Mouse (Mus musculus) kidney, adult 11 months (tissue): ENCODE data around the gene Exosc6.
"Not testable (repeated sequence)": the region's sequence is repeated elsewhere in the genome, so short reads cannot be mapped to it uniquely, and the experiment has no call there.

Experiments
- DNase-seq: peaks from one replicate; pipeline ENCODE4 v3.0.0; 2022

The Exosc6 gene

DNA sequence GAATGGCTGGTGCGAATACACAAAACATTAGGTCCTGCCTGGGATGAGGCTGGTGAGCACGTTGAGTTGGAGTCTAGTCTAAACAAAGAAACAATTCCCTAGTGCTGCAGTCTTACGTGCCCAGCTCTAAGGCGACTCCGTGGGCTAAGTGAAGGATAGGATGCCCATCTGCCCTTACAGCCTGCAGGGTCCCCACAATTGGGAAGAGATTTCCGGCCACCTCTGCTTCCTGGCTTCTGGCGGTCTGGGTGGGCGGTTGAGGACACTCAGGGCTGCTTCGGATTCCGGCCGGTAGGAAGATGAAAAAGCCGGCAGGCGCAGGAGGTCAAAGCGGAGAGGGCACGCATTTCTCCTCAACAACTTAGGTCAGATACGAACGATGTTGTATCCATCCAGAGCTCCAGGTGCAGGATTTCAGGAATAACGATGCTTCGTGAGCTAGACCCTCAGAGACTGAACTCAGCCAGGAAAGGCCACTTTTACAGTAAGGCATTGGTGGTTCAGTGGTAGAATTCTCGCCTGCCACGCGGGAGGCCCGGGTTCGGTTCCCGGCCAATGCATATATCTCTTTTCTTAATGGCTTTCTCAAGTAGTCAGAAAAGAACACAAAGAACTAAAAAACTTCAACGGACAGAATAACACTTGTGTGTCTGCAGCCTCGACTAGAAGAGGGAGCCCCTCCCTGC lies 6.1 kb downstream of the Exosc6 start:
- peak; percentile 74 for DNase-seq

DNA sequence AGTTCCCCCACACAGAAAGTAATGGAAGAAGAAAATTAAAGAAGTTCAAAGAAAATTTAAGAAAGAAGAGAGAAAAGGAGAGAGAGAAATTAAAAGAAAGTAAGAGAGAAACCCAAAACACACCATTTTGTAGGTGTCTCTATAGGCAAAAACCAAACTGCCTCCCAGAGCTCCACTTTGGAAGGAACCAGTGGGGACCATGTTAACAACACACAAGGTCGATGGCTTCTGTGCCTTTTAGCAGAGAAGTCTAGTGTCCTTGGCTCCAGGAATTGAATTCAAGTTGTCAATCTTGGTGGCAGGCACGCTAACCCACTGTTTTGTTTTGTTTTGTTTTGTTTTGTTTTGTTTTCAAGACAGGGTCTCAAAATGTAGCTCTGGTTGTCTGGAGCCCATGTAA lies 6.8 kb downstream of the Exosc6 start:
- DNase-seq, result no peak

DNA sequence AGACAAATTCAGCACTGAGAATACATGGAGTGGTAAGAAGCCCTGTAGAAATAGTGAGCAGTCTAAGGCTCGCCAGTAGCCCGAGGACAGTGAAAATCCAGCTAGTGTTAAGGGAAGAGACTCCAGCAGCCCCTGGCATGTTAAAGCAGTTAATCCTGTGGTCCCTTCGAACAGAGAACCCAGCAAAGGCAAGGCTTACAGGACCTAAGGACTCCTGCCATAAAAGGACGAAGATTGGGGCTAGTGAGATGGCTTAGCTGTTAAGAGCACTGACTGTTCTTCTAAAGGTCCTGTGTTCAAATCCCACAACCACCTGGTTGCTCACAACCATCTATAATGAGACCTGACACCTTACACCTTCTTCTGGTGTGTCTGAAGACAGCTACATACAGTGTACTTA lies 10.2 kb downstream of the Exosc6 start:
- no peak for DNase-seq

DNA sequence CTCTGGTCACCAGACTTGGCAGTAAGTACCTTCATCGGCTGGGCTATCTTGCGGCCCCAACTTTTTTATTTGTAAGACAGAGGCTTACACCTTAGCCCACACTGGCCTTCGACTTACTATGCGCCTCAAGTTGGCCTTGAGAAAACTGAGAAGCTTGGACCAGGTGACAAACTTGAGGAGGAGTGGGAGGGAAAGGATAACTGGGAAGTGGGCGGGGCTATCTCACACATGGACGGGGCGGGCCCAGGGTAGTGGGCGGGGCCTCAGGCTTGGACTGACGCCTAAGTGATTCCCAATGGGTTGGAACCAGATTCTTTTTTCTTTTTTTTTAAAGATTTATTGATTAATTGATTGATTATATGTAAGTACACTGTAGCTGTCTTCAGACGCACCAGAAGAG lies 11.3 kb downstream of the Exosc6 start:
- DNase-seq, result no peak

DNA sequence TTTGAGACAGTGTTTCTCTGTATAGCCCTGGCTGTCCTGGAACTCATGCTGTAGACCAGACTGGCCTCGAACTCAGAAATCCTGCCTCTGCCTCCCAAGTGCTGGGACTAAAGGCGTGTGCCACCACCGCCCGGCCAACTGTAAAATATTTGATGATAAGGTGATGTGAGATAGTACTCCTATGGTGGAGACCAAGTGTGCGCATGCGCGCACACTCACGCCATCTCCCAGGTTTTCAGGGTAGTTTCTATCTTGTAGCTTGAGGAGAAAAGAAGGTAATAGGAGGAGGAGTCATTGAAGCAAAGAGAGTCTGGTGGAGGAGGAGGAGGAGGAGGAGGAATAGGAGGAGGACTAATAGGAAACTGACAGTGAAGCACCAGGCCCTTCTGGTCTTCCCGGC lies 12.5 kb downstream of the Exosc6 start:
- DNase-seq, result not testable (repeated sequence)

DNA sequence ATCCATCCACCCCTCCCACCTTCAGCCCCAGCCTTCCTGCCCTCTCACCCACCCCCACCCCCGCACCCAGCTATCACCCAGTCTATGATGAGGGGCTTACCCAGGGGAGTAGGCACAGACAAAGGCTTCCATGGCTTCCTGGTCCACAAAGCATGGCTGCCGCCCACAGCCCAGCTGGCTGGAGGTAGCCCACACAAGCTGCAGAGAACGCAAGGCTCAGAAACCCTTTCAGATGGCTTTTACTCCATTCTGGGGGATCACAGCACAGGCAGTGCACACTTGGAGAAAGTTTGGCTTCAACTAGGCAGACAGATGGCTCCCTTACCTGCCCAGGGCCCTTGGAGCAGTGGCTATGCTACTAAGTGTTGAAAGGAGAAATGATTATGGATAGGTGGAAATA lies 19.8 kb downstream of the Exosc6 start:
- DNase-seq, result no peak

DNA sequence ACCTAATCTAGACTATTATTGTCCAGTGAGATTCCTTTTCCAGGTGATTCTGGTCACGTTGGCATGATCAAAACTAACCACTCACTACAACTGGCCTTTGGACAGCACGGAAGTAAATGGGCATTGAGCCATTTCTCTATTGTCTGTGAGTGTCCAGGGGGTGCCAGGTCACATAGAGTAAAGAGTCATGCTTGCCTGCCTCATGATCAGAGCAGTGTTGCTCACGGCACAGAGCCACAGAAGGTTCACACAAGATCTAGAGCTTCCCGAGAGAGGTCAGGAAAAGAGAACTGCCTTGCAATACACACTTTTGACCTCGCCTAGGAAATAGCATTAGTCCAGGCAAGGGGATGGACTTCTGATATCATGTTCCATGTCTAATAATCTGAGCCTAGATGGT lies 23.3 kb downstream of the Exosc6 start:
- peak; percentile 41 for DNase-seq

DNA sequence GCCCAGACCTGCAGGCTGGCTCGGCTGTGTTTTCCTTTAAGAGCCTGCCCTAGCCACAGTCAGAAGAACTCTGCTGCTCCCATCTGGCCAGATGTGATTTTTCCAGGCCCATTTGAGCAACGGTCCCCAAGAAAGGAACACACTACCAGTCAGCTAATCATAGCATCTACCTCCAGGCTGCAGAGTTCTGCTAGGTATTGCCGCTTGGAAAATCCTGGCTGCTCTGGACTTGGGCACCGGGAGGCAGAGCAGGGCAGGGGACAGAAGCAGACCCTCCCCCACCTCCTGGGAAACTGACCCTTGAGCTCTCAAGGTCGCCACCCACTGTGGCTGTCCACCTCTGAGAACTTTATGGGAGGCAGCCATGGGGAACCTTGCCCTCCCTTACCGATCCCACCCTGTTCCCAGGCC lies 23.7 kb downstream of the Exosc6 start:
- DNase-seq, result peak; percentile 54

DNA sequence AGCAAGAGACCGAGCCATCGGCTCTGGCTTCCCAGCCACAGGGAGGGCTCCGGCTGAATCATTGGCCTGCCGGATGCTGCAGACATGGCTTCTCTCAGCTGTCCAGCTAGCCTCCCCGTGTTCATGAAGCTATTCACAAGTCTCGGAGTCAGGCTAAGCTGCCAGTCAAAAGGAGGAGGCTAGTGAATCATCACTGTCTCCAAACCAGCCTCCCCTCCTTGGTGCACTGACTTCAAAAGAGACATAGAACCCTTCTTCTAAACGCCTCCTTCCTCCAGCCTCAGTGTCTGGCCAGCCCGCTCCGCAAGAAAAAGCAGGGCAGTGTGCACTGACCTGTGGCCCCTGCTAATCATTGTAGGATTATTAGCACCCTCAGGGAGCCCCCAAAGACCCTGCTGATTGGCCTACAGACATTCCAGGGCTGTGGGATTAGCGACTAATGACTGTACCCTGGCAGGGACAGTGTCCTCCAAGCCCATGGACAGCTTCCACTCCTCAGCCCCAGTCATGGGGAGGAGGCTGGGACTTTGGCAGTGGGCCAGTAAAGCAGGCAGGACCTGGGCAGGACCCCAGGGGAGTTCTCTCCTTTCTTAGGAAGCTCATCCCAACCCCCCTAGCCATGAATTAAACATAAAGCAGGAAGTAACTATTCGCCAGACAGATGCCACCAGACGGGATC lies 25.6 kb downstream of the Exosc6 start:
- no peak for DNase-seq

DNA sequence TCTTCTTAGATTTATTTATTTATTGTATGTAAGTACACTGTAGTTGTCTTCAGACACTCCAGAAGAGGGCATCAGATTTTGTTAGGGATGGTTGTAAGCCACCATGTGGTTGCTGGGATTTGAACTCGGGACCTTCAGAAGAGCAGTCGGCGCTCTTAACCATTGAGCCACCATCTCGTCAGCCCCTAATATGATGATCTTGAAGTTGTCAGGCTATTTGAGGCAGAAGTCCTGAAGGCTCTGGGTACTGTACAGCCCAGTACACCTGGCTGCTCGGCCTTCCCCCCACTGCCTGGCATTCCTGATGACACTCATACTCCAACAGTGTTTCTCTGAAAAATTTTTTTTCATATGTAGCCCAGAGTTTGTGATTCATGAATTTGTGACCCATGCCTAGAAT lies 27.8 kb downstream of the Exosc6 start:
- not testable (repeated sequence) for DNase-seq

DNA sequence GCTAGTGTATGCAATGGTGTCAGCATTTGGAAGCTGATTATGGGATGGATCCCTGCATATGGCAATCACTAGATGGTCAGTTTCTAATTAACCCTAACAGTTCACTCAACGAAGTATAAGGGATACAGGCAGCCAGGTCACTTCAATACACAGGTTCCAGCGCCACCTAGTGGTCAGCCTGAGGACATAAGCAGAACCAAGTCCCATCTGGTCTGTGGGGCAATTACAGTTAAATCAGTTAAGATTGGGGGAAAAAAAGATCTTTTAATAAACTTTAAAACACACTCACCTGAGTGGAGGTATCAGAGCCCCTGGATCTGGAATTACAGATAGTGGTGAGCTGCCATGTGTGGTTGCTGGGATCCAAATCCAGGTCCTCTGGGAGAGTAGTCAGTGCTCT lies 34.0 kb downstream of the Exosc6 start:
- peak; percentile 40 for DNase-seq

DNA sequence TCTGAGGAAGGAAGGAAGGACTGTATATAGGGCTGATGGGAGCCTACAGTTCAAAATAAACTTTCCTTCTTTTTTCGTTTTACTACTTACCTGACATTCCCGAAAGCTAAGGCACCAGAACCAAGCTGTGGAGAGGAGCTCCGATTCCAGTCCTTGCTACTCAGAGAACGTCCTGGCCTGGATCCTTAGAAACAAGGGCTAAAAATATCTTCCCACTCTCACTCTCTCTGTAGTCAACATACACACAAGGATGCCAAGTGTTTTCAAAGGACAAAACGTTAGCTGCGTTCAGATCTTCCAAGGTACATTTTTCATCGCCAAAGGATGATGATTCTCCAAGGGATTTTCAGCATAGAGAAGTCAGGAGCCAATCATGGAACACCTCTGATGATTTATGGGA lies 35.6 kb downstream of the Exosc6 start:
- no peak for DNase-seq

DNA sequence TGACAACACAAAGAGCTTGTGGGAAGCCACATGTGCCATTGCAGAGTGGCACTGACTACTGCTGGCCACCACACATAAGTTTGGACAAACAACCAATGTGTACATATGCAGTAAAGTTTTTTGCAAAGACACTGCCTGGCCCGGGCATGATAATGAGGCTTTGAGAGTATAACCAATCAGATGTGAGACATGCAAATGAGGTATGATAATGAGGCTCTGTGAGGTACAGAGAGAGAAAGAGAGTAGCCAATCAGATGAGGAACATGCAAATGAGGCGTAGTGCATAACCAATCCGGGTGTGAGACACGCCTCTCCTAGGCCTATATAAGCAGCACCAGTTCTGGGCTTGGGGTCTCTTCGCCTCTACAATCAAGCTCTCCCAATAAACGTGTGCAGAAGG lies 36.2 kb downstream of the Exosc6 start, which contains the start of gene Clec18a:
Gene Clec18a (minus strand): TSS at position 101 of the 400 bp plus-strand sequence.
- not testable (repeated sequence) for DNase-seq

DNA sequence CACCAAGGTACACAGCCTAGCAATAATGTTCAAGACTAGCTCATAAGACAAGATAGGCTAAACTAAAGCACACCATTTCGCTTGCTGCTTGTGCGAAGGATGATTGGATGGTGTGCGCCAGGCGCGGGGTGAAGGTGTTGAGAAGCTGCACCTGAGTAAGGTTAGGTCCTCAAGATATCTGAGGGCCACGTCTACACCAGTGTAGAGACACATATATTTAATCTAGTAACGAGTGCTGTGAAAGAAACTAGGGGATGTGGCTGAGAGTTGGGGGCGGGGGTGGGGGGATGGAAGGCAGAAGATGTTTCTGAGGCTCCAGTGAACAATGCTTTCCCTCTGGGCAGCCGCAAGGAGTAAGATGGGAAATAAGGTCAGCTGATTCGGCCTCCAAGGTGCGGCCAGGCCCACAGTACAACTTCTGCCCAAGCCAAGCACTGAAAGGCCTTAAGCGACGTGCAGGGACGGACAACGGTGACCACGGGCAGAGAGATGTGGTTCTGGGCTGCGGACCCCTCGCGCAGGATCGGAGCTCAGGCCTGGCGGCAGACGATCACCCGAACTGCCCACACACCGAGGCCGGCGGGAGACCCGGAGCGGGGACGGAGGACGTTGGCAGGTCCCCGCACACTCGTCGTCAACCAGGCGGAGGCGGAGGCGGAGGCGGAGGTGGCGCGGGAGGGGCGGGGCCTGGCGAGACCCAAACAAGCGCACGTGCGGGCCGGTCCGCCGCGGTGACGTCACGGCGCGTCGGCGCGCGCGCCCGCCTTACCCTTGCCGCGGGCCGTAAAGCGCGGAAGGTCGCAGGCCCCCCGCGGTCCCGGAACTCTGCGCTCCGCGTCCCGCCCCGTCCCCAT lies 38.0 kb downstream of the Exosc6 start, which contains the start of gene Pdpr:
Gene Pdpr (plus strand): TSS at position 766 of the 854 bp plus-strand sequence.
- peak; percentile 89 for DNase-seq

DNA sequence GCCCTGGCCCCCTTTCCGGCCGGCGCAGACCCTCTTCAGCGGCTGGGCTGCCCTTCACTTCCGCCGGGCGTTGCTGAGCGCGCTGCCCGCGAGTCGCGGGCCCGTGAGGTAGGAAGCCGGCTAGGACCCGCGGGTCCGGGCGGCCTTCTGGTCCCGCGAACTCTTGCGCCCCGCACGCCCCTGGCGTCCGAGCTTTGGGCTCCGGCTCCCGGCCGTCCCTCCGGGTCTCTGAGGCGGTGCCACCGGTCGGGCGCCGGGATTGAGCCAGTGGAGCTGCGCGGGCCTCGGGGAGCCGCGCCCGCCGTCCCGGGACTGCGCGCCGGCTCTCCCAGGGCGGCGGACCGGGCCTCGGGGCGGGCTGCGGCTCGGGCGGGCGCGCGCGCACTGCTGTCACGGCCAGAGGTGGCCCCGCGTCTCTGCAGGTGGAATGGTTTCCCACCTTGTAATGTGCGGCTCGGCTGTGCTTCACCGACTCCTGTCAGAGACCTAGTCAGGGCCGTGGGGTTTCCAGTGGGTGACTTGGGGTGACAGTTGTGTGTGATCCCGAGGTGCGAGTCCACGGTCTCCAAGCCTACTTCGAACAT lies 38.7 kb downstream of the Exosc6 start:
- not testable (repeated sequence) for DNase-seq
